Mouse (Mus musculus): ENCODE measurements around the gene Nfyc. TPM values are rescaled to one million over a fixed set of nuclear protein-coding genes. Genes with fewer than 3 reads are reported as not detected.

The Nfyc gene
- total RNA-seq, 4 experiments from 2014 or later = 38.3 to 42.7 (median 38.3) TPM

DNA sequence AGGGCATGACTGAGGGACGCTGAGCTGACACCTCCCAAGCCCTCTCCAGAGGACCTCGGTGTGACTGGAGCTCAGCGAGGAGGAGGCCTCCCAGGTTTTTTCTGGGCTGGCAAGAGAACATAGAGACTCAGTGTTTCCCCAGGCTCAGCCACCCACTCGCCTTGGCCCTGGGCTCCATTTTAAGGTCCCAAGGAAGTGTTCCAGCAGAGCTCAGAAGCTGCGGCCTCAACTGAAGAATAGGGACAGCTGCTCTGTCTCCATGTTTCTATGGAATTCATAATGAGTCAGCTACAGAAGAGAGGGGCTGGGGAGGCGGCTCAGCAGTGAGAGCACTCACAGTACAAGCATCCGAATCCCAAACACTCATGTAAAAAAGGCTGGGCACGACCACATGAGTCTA, 113.8 kb downstream of the Nfyc start:
- DNase-seq (ENCODE audit: low spot score in 2 of 2) = no peak

DNA sequence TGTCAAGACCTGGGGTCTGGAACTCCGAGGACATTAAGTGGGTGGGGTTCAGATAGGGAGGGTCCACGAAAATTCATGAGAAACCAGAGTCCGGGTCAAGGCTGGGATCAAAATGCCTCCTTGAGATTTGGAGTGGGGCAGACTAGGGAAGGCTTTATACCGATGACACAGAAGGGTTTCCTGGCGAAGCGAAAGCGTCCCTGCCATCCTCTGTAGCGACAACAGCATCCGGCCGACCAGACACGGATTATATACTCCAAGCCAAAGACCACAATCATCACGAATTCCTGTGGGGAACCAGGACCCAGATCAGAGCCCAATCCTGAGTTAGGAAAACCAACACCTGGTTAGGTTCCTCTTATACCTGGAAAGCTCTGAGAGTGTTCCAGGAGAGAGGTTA, 114.6 kb downstream of the Nfyc start:
- DNase-seq (ENCODE audit: low spot score in 2 of 2) = no peak

DNA sequence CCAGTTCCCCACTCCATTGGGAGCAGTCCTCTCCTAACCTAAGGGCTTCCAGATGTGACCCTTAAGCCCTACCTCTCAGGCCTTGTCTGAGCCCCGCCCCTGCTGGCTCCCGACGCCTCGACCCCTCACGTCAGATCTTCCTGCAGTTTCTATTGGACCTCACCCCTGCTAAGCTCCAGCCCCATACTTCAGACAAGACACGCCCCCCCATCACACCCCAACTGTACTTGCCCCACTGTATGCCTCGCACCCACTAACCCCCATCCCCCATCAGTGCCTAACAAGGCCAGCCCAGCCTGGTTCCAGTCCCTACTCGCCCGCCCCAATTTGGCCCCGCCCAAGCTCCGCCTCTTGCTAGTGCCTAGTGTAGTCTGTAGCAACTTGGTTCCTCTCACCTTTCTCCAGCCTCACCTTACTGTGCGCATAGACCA, 115.2 kb downstream of the Nfyc start:
- DNase-seq (ENCODE audit: low spot score in 2 of 2) = no peak

DNA sequence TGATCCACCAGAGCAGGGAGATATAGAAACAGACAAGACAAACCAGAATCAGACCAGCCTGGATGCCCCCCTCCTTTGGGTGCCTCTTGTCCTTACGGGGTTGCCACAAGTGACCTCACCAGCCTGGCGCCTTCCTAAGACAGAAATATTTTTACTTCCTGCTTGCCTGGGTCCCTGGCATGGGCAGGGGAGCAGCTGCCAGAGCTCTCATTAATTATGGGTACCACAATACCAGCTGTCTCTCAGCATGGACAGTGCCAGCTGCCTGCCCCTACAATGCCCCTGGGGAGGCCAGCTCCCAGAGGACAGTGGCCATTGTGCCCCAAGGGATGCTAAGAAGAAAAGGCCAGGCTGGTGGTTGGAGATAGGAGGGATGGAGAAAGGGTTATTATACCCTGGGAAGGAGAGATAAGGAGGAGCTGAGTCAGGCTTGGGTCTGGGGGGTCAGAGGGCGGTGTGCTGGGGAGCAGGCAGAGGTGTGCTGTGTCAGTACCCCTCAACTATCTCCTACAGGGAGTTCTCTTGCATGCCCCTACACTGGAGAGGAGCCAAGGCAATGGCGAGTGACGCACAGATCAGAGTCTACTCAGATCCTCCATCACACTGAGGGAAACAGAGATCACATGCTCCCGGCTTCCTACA, 117.4 kb downstream of the Nfyc start:
- DNase-seq (ENCODE audit: low spot score in 2 of 2) = no peak

DNA sequence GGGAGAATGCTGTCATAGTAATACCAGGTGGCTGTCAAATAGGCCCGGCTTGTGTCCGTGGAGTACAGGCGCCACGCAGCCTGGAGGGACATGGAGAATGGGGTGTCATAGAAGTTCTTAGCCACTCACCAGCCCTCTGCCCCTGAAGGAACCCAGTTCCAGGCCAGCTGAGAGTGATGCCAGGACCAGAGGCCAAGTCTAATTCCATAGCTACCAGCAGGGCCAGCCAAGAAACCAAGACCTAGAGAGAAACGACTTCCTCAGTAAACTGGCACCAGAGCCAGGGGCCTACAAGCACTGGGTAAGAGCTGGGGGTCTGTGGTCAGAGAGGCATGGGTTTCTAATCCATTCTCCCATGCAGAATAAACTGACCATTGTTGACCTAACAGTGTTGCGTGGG, 118.4 kb downstream of the Nfyc start:
- DNase-seq (ENCODE audit: low spot score in 2 of 2) = no peak

DNA sequence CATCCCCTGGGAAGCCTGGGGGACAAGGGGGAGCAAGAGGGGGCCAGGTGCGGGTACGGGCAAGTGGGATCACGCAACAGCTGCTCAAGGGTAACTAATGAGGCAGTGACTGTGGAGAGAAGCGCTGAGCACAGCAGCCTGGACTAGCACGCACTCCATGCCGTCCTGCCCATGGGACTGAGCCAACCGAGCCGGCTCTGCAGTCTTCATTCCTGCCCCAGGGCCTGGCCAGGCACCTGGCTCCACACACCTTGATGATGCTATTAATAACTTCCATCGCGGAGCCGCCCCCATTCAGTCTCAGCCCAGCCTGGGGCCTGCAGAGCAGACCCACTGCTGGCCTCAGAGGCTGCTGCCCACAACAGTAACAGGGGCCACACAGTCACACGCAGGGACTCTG, 119.1 kb downstream of the Nfyc start:
- no peak for DNase-seq (ENCODE audit: low spot score in 2 of 2)

Small RNAs within 50 kb of the gene (microRNA-seq; reads per million reads assigned to microRNA genes)
- gene Gm23936 = not detected
- 134 reads per million, percentile 55 among the genes with 10 or more reads in this experiment for gene Mir30c-1
- not detected for gene Mir30e
- gene Mir30f = not detected

Other genes with a start within 250 kb of the Nfyc start
- not detected for gene Gm8439, start 242.8 kb downstream of the Nfyc start, total RNA-seq (2022)
- gene Cited4, start 165.0 kb downstream of the Nfyc start, total RNA-seq (2022) = 10 to 100 TPM in 3 of 4 experiments, 1 to 10 TPM in 1; 6.1 to 27.5 (median 16.1) TPM
- 10 to 100 TPM; 11.1 to 21.9 (median 13.6) TPM for gene Kcnq4, start 83.0 kb downstream of the Nfyc start, total RNA-seq (2022)
- gene Rims3, start 23.2 kb upstream of the Nfyc start, total RNA-seq (2022) = under 1 TPM in 2 of 4 experiments, not detected in 2; 0.02 to 0.11 TPM
- gene Exo5, start 93.4 kb upstream of the Nfyc start, total RNA-seq (2022) = 1 to 10 TPM in 3 of 4 experiments, under 1 TPM in 1; 0.87 to 2.8 (median 1.5) TPM
- gene Zfp69, start 120.1 kb upstream of the Nfyc start, total RNA-seq (2022) = under 1 TPM in 3 of 4 experiments, not detected in 1; 0.24 to 0.43 (median 0.24) TPM
- gene Smap2, start 185.7 kb upstream of the Nfyc start, total RNA-seq (2022) = 10 to 100 TPM; 11.5 to 15.2 (median 14.0) TPM
- under 1 TPM in 2 of 4 experiments, not detected in 2; 0.13 to 0.44 TPM for gene Col9a2, start 207.8 kb upstream of the Nfyc start, total RNA-seq (2022)